Mouse (Mus musculus) embryonic fibroblast, embryonic 13.5 days (primary cell): ENCODE measurements at regions not wholly inside any gene's neighbourhood (a gene's known extent, or its start where the extent isn't known, plus 50 kb on each side); places are given as distances from the start of the nearest gene placed in this dataset.

Experiments
- H3K27ac ChIP-seq: 2 replicates; pipeline ENCODE4 v1.5.1; 2012; ENCODE audit warnings: low read length, control low read depth, inconsistent platforms; ENCODE audit not compliant: insufficient read depth
- H3K4me1 ChIP-seq: 2 replicates; pipeline ENCODE4 v1.6.1; 2011; ENCODE audit warnings: low read length; ENCODE audit not compliant: control insufficient read depth, insufficient read depth
- H3K4me3 ChIP-seq: 2 replicates; pipeline ENCODE4 v1.5.1; 2011; ENCODE audit warnings: mild to moderate bottlenecking, control low read depth, low read length; ENCODE audit not compliant: insufficient read depth
- CTCF ChIP-seq: IDR thresholded peaks from 2 replicates; pipeline ENCODE4 v1.5.1; 2011; ENCODE audit warnings: mild to moderate bottlenecking, control low read depth, low read length, moderate library complexity, borderline replicate concordance; ENCODE audit not compliant: insufficient read depth
- POLR2A ChIP-seq: IDR thresholded peaks from 2 replicates; pipeline ENCODE4 v1.6.1; 2011; ENCODE audit warnings: low read depth, mild to moderate bottlenecking, control low read depth, low read length, moderate library complexity

DNA sequence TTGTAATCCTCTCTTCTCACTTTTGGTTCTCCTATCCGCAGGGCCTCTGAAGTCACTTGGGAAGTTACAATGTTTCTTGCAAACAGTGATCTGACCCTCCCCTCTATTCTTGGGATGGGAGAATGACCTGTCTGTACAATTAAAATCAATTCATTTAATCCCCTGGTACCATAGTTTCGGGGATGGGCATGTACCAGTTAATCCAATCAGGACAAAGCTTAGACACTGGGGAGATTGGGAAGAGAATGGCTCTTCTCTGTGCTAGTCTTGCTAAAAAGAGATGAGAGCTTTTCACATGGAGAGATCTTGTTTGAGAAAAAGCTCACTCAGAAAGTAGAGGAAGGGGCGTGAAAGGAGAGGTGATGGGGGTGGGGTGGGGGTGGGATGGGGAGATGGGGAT is 98.1 kb upstream of the Got2 start:
- H3K4me1 ChIP-seq, result no peaks in the 10 kb centered on the region
- no peak for TF ChIP-seq POLR2A
- no peak for TF ChIP-seq CTCF
- no peak overlapping the region for H3K4me3 ChIP-seq
- no peak overlapping the region for H3K27ac ChIP-seq

DNA sequence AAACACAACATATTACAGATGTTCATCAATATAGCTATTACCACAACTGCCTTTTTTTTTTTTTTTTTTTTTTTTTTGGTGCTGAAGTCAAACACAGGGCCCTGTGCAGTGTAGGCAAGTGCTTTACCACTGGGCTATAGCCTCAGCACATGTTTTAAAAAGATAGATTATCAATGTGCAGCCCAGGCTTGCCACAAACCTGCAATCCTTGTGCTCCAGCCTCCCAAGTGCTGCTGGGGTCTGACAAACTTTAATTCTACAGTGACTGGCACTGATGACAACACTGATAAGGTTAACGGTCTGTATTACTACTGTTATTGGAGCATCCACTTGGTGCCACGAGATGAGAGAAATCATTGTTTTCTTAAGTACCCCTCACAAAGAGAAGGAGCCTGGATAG is 95.3 kb upstream of the Got2 start:
- Histone ChIP-seq H3K4me1 (no peaks in the 10 kb centered on the region), H3K27ac (no peak overlapping the region), H3K4me3 (no peak overlapping the region)
- TF ChIP-seq CTCF (no peak), POLR2A (no peak)

DNA sequence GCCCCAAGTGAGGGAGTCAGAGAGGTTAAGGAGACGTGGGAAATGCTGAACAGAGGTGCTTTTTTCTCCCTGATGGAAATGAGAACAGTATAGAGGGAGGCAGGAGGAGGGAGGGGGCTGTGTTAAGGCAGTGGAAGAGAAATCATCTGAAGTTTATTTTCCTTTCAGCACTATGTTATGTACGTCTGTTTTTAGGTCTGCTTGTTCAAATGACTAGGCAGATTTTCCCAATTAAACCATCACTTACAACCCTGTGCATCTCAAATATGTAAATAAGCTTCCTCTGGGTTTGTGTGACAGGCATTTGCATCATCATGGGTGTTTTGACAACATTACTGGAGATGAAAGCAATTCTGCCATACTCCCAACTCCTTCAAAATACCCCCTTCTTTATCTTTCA is 92.1 kb upstream of the Got2 start:
- Histone ChIP-seq H3K4me1 (no peaks in the 10 kb centered on the region), H3K4me3 (no peak overlapping the region), H3K27ac (no peak overlapping the region)
- TF ChIP-seq POLR2A, result no peak
- TF ChIP-seq CTCF, result no peak

DNA sequence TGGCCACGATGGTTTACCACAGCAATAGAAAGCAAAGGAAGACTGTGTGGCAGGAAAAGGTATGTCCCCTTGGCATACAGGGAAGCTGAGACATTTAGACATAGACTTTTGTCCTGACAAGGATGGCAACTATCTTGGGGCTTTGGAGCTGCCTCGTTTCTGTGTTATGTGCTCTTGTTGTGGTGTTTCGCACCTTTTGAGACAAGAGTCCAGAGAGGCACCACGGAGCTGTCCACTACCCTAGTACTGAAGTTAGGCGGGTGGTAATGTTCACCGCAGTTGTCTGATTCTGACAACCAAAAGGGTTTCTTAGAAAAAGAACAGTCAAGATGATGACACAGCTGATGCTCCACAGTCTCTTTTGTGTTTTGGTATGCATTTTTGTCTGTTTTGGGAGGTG is 90.9 kb upstream of the Got2 start:
- Histone ChIP-seq H3K27ac (no peak overlapping the region), H3K4me3 (no peak overlapping the region), H3K4me1 (no peaks in the 10 kb centered on the region; the same call in 1 of the 2 replicates)
- TF ChIP-seq POLR2A (no peak), CTCF (no peak)

DNA sequence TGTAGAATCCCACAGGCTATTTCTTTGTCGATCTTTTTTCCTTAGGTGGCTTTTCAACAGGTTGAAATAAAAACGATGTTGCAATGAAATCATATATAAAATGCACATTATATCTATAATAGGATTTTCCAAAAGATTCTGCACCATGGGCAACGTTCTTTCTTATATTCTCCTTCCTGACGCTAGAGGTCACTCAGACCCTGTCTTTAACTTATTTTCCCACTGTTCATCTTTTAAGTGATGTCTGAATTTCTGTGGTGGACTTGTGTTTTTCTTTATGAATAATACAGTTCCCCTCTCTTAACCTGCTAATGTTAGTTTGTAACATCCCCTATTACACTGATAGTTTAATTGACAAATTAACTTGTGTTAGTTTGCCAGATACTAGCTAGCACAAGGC is 86.5 kb upstream of the Got2 start:
- no peak overlapping the region for H3K27ac ChIP-seq
- H3K4me1 ChIP-seq, result no peaks in the 10 kb centered on the region; the same call in 1 of the 2 replicates
- TF ChIP-seq CTCF (no peak), POLR2A (no peak)
- no peak overlapping the region for H3K4me3 ChIP-seq

DNA sequence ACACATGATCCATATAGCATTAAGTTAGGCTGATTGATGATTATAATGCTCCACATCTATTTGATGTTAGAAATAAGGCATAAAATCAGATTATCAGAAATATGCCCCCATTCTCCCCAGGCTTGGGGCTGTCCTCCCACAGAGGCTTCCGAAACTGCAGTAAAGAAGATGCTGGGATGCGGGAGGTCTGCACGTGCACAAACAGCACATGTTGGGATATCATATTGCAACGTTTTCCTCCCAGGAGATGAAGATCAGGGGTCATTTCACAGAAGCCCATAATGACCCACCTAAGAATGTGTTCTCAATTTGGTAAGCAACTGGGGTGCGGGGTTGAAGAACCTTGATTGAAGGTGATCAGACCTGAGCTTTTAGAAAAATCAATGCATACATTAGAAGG is 85.9 kb upstream of the Got2 start:
- no peaks in the 10 kb centered on the region; the same call in 1 of the 2 replicates for H3K4me1 ChIP-seq
- TF ChIP-seq CTCF (no peak), POLR2A (no peak)
- H3K4me3 ChIP-seq, result no peak overlapping the region
- no peak overlapping the region for H3K27ac ChIP-seq

DNA sequence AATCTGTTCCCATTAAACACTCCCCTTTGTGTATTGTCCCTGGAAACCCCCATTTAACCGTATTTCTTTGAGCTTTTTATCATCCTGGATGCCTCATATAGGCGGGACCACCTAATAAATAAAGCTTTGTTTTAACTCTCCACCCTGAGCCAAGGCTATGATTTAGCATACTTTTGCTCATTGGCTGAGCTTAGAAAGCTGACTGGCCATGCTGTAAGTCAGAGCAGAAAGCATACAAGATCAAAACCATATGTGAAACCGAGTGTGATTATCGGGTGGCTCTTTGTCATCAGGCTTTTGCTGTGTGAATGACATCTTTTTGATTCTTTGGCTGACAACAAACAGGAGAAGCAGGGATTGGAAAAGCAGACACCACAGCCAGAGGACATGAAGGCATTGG is 85.2 kb upstream of the Got2 start:
- TF ChIP-seq CTCF (no peak), POLR2A (no peak)
- Histone ChIP-seq H3K4me3 (no peak overlapping the region), H3K27ac (no peak overlapping the region), H3K4me1 (no peaks in the 10 kb centered on the region; the same call in 1 of the 2 replicates)

DNA sequence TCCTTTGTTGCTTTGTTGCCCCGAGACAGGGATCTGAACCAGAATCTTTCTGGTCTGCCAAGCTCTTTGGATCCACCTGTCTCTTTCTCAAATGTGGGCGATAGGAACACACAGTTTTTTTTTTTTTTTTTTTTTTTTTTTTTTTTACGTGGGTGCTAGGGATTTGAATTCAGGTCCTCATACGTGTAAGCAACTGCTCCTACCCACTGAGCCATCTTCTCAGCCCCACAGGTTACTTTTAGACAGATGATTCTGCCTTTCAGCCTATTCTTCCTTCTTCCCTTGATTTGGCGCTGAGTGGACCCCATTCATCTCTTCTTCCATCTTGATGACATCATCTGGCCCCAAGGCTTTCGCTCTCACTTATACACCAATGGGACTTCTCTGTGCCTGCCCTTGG is 80.5 kb upstream of the Got2 start:
- no peaks in the 10 kb centered on the region for H3K4me1 ChIP-seq
- H3K4me3 ChIP-seq, result no peak overlapping the region
- H3K27ac ChIP-seq, result no peak overlapping the region
- no peak for TF ChIP-seq CTCF
- TF ChIP-seq POLR2A, result no peak

DNA sequence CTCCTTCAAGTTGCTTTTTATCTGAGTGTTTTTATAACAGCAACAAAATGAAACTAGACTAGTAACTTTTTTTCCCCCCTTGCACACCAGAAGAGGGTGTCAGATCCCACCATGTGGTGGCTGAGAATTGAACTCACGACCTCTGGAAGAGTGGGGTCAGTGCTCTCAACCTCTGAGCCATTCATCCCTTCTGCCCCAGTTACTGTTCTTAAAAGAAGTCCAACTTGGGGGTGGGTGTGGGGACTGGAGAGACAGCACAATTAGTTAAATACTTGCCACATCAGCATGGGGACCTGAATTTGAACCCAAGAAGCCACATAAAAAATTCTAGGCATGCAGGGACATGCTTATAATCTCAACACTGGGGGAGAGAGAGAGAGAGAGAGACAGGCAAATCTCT is 78.1 kb upstream of the Got2 start:
- Histone ChIP-seq H3K4me1 (no peaks in the 10 kb centered on the region), H3K4me3 (no peak overlapping the region), H3K27ac (no peak overlapping the region)
- TF ChIP-seq POLR2A (no peak), CTCF (no peak)

DNA sequence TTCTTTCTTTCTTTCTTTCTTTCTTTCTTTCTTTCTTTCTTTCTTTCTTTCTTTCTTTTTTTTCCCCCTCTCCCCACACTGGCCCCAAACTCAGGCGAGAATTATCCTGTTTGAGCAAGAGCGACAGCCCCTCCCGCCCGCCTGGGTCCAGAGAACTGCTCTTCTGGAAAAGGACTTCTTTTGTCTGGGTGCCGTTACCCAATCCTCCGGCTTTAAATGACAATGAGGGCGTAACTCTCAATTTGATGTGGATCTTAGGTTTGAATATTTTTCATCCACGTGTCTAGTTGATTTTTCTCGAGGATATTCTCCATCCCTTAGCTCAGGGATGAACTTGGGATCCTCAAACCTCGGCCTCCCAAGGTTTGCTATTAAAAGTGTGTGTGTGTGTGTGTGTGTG is 63.9 kb upstream of the Got2 start:
- Histone ChIP-seq H3K4me1 (no peaks in the 10 kb centered on the region), H3K4me3 (peak overlapping the region; percentile 10; the same call in 1 of the 2 replicates), H3K27ac (no peak overlapping the region)
- TF ChIP-seq POLR2A (no peak), CTCF (no peak)

DNA sequence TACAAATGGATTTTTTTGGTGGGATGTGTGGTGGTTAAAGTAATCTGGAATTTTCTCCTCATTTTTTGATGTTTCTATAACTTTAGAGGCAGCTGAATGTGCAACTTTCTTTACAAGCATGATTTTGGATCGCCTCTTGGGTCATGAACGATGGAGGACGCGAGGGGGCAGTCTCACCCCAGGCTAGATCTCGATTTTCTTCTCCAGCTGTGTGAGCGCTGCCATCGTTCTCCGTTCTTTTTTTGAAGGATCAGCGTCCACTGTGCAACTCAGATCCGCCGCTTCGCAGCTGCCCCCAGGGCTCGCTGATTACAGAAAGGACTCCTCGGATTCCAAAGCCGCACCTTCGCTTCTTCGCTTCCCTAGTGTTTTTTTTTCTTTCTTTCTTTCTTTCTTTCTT is 63.4 kb upstream of the Got2 start:
- Histone ChIP-seq H3K27ac (no peak overlapping the region), H3K4me1 (no peaks in the 10 kb centered on the region), H3K4me3 (peak overlapping the region; percentile 10; the same call in 1 of the 2 replicates)
- TF ChIP-seq CTCF (peak; percentile 76), POLR2A (no peak)
